Mouse (Mus musculus) embryonic fibroblast, embryonic 13.5 days (primary cell): ENCODE measurements around the gene Fam71f2. TPM values are rescaled to one million over a fixed set of nuclear protein-coding genes. Genes with fewer than 3 reads are reported as not detected.

ENCODE experiments used
- H3K27ac ChIP-seq: 2 replicates; pipeline ENCODE4 v1.5.1; 2012; ENCODE audit warnings: low read length, control low read depth, inconsistent platforms; ENCODE audit not compliant: insufficient read depth
- H3K4me1 ChIP-seq: 2 replicates; pipeline ENCODE4 v1.6.1; 2011; ENCODE audit warnings: low read length; ENCODE audit not compliant: control insufficient read depth, insufficient read depth
- H3K4me3 ChIP-seq: 2 replicates; pipeline ENCODE4 v1.5.1; 2011; ENCODE audit warnings: mild to moderate bottlenecking, control low read depth, low read length; ENCODE audit not compliant: insufficient read depth
- CTCF ChIP-seq: IDR thresholded peaks from 2 replicates; pipeline ENCODE4 v1.5.1; 2011; ENCODE audit warnings: mild to moderate bottlenecking, control low read depth, low read length, moderate library complexity, borderline replicate concordance; ENCODE audit not compliant: insufficient read depth
- POLR2A ChIP-seq: IDR thresholded peaks from 2 replicates; pipeline ENCODE4 v1.6.1; 2011; ENCODE audit warnings: low read depth, mild to moderate bottlenecking, control low read depth, low read length, moderate library complexity
- polyA plus RNA-seq: library from polyadenylated mRNA; stranded (reverse); fragments of >200 nt; gene quantifications from 2 replicates; pipeline ENCODE4 v1.2.4, GENCODE M21; 2011; ENCODE audit warnings: low read depth; ENCODE audit not compliant: missing spikeins, insufficient read length

Gene Fam71f2
- polyA plus RNA-seq, 1 experiment, result not detected

GRCm38 (mm10) chr6:29276746-29277145, 2.6 kb upstream of the Fam71f2 start:
- Histone ChIP-seq H3K4me1 (no peaks in the 10 kb centered on the region), H3K4me3 (no peak overlapping the region), H3K27ac (no peak overlapping the region)
- TF ChIP-seq POLR2A (no peak), CTCF (no peak)

GRCm38 (mm10) chr6:29278513-29279267, 703 bp upstream of the Fam71f2 start:
- TF ChIP-seq POLR2A, result no peak
- TF ChIP-seq CTCF, result peak; percentile 48; the same call in 1 of the 2 replicates
- no peak overlapping the region for H3K4me3 ChIP-seq
- H3K27ac ChIP-seq, result no peak overlapping the region
- H3K4me1 ChIP-seq, result no peaks in the 10 kb centered on the region

DNA sequence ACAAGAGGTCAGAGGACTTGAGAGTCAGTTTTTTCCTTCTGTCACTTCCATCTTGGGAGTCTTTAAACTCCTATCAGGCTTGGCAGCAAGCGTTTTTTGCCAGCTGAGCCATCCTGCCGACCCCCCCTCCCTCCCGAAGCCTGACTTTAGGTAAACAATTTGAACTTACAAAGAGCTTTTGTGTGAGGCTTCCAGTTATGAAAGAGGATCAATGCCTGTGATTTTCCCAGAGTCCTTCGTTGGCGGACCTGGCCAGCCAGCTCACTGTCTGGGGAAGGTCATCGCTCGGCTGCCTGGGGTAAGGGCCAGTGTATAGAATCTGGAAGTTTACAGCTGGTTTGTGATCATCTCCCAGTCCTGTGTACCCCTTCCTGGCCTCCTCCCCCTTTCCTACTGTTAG, 1.3 kb downstream of the Fam71f2 start:
- Histone ChIP-seq H3K4me1 (no peaks in the 10 kb centered on the region), H3K27ac (no peak overlapping the region), H3K4me3 (no peak overlapping the region)
- TF ChIP-seq CTCF, result no peak
- TF ChIP-seq POLR2A, result no peak

DNA sequence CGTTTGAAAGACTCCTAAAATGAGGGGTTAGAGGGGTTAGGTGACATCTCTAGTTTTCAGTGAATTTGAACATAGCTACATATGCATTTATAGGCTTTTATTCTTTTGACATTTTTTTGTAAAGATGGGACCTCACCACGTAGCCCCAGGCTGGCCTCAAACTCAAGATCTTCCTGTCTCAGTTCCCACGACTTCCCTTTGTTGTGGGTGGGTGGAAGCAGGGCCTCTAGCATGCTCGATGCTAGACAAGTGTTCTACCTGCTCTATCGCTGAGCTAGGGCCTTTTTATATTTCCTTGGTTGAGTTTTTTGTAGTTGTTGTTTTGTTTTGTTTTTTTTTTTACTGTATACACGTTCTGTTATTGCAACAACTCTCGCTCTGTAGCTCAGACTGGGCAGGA, 7.5 kb downstream of the Fam71f2 start:
- no peak for TF ChIP-seq CTCF
- H3K4me3 ChIP-seq, result no peak overlapping the region
- H3K27ac ChIP-seq, result no peak overlapping the region
- peaks cover 2% of the 10 kb centered on the region; the same call in 1 of the 2 replicates for H3K4me1 ChIP-seq

DNA sequence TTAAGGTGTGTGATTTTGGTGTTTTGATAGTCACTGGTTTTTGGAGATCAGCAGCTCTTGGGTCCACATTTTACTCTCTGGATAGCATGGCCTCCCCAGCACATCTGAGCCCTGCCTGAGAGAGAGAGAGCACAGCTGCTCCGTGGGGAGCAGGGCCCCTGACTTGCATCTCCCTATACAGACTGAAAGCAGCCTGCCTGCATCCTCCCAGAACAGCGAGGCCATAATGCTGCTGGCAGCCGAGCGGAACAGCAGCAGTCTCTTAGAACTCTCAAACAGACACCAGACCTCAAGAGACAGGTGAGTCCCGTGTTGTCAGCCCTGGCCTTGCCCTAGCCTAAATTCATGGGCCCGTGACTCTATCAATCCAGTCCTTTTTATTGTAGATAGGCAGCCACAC, 8.1 kb downstream of the Fam71f2 start:
- no peak overlapping the region for H3K4me3 ChIP-seq
- TF ChIP-seq POLR2A, result no peak
- TF ChIP-seq CTCF, result no peak
- peaks cover 2% of the 10 kb centered on the region; the same call in 1 of the 2 replicates for H3K4me1 ChIP-seq

DNA sequence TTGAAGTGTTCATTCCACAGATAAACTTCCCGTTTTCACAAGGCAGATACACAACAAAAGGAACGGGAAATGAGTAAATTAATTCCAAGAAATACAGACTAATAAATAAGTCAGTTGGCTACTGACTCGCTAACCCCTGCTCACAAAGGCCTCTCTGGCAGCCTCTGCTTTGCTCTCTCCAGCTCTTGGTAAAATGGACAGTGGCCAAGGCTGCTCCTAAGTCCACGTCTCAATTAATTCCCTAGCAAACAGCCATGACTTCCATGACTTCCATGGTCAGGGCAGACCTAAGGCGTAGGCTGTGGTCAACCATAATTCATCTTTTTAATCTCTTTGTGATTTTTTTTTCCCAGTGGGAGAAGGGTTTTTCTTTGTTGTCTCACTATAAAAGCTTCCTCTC, 8.6 kb downstream of the Fam71f2 start:
- Histone ChIP-seq H3K4me1 (peaks cover 2% of the 10 kb centered on the region; the same call in 1 of the 2 replicates), H3K4me3 (no peak overlapping the region), H3K27ac (no peak overlapping the region)
- no peak for TF ChIP-seq CTCF
- TF ChIP-seq POLR2A, result no peak

More for the DNA sequence above, 8.1 kb downstream of the Fam71f2 start:
- no peak overlapping the region for H3K27ac ChIP-seq

- Histone ChIP-seq H3K27ac (peak overlapping the region; percentile 71), H3K4me3 (no peak overlapping the region), H3K4me1 (peaks cover 2% of the 10 kb centered on the region; the same call in 1 of the 2 replicates)
- TF ChIP-seq CTCF (no peak), POLR2A (no peak)
Measured at GRCm38 (mm10) chr6:29288651-29289050, 9.3 kb downstream of the Fam71f2 start.

DNA sequence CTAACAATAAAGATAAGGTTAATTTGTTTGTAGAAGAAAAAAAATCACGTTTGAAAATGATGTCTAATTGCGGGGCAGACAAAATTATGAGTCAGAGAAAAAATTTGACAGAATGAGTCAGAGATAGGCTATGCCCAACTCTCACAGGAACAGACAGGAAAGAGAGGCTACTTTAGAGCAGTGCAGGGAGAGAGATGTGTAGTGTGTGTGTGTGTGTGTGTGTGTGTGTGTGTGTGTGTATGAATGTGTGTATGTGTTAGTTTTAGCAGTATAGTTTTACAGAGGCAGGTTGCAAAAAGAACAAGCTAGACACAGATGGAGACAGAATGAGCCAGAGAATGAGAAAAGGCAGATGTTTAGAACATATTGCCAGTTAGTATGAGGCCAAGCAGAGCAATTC, 19.7 kb downstream of the Fam71f2 start:
- Histone ChIP-seq H3K4me3 (no peak overlapping the region), H3K4me1 (no peaks in the 10 kb centered on the region; the same call in 1 of the 2 replicates)
- no peak for TF ChIP-seq CTCF
- no peak for TF ChIP-seq POLR2A

DNA sequence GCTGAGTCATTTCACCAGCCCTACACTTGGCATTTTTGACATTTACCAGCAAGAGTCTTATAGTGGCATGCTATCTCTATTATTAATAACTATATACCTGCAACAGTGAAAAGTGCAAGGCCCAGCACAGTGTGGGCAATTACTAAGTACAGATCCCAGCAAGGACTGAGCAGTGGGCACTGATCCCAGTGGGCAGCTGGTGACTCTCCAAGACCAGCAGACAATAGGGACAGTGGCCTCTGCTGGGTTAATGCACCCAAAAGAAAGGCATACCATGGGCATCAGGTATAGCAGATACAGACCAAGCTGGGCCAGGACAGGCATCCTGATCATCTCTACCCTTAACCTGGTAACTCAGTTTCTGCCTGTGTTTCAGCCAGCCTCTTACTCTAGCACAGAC, 23.9 kb downstream of the Fam71f2 start:
- H3K4me1 ChIP-seq, result no peaks in the 10 kb centered on the region; the same call in 1 of the 2 replicates
- no peak overlapping the region for H3K27ac ChIP-seq
- TF ChIP-seq CTCF (no peak), POLR2A (no peak)
- H3K4me3 ChIP-seq, result no peak overlapping the region

More for the DNA sequence above, 19.7 kb downstream of the Fam71f2 start:
- peak overlapping the region; percentile 69 for H3K27ac ChIP-seq

DNA sequence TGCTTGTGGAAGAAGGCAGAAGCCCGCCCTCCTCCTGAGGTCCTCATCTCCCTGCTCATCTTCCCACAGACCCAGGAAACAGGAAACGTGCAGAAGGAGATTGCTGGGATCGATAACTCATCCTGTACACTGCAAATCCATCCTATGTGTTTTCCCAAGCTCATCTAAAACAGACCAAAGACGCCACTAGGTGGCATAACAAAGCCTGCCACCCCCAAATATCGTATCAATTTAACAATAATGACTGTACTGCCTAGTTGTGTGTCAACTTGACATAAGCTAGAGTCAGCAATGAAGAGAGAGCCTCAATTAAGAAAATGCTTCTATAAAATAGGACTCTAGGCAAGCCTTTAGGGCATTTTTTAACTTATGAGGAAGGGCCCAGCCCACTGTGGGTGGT, 24.3 kb downstream of the Fam71f2 start:
- H3K4me1 ChIP-seq, result no peaks in the 10 kb centered on the region; the same call in 1 of the 2 replicates

More for the DNA sequence above, 24.3 kb downstream of the Fam71f2 start:
- Histone ChIP-seq H3K4me3 (no peak overlapping the region), H3K27ac (no peak overlapping the region)
- no peak for TF ChIP-seq POLR2A
